Mouse (Mus musculus) c-Kit-positive CD71-negative TER-119-negative erythroid progenitor cells, embryonic 14.5 days (primary cell): Measurements from ENCODE around the gene Smyd3.

Source experiments
- DNase-seq: peaks from one replicate; pipeline ENCODE4 v3.0.0-alpha.2; 2013; ENCODE audit warnings: low read depth

Smyd3 gene

DNA sequence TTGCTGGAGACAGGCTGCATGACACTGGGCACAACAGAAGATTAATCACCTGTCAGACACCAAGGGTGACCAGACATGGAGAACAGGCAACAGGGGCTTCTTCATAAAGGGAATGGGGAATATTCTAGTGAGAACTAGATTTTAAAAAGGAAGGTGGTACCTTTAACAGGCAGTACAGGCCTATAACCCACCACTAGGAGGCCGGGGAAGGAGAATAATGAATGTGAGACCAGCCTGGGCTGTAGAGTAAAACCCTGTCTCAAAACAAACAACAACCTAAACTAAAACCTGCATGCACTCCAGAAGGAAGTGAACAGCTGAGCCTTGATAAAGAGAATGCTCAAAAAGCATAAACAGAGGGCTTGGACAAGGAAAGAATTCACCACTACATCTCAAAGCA is 297.6 kb downstream of the Smyd3 start:
- no peak for DNase-seq

- no peak for DNase-seq
These were observed 299.8 kb downstream of the Smyd3 start for GRCm38 (mm10) chr1:179218061-179218460.

- no peak for DNase-seq
These were observed 300.8 kb downstream of the Smyd3 start for GRCm38 (mm10) chr1:179217036-179217435.

DNA sequence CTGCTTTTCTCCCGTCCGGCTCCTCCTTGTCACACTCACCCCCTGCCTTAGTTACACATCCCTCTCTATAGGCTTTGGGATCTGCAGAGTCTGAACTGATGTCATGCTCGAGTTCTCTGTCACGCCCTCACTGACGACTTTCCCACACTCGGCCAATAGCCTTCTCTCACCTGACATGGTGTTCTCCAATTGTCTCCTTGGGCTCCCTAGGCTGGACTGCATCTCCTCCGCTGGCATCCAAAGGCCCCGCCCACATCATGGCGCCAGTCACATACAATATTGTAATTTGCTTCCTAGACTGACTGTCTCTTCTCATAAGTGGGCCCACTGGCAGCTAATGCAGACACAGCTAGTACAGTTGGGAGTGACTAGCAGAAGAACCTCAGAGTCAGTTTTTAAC is 304.5 kb downstream of the Smyd3 start:
- no peak for DNase-seq

- no peak for DNase-seq
These were observed 305.5 kb downstream of the Smyd3 start for GRCm38 (mm10) chr1:179212295-179212694.

GRCm38 (mm10) chr1:179211313-179211712 is 306.5 kb downstream of the Smyd3 start:
- no peak for DNase-seq

DNA sequence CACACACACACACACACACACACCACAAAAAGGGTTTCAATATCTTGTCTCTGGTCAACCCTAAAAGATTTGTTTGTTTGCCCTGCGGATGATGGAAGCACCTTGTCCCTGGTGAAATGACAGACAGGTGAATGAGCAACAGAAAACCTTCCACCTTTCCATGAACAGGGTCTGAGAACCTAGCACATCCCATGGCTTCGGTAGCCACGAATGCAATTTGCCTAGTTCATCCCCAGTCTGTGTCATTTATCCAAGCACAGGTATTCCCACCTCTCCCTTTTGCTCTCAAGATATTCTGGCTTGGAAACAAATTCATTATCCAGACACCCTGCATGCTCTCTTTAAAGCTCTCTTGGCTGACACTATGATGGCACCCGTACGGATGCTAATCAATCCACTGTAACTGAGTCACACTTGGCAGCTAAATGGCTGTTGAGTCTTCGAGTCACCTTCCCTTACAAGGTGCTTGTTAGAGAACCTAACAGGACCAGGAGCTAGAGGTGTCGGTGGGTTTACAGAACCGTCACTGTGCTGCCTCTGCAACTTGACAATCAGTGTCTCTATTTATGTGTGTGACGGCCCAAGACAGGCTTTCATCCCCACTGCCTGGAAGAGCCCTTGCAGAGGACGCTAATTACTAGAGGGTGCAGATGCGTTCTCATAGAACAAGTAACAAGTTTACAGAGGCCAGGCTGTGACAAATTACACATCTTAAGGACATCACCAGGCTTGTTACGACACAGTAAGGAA is 309.8 kb downstream of the Smyd3 start:
- no peak for DNase-seq

- no peak for DNase-seq
These were observed 310.6 kb downstream of the Smyd3 start for GRCm38 (mm10) chr1:179207180-179207741.

- no peak for DNase-seq
These were observed 319.2 kb downstream of the Smyd3 start for GRCm38 (mm10) chr1:179198517-179199200.

- no peak for DNase-seq
These were observed 319.9 kb downstream of the Smyd3 start for GRCm38 (mm10) chr1:179197821-179198516.

- DNase-seq: no peak
These were observed 320.7 kb downstream of the Smyd3 start for GRCm38 (mm10) chr1:179197156-179197555.

DNA sequence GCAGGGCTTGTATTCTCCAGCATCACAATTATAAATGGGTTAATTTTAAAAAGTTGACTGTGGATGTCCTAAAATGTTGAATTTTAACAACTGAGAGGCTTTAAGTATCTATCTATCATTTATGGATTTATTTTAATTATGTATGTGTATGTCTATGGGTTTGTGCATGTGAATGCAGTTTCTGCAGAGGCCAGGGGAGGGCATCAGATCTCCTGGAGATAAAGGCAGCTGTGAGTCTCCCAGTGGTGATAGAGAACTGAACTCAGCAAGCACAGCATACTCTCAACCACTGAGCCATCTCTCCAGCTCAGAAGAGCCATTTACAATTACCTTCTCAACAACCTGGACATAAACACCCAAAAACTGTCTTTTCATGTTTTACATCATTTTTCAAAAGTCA is 321.4 kb downstream of the Smyd3 start:
- no peak for DNase-seq

DNA sequence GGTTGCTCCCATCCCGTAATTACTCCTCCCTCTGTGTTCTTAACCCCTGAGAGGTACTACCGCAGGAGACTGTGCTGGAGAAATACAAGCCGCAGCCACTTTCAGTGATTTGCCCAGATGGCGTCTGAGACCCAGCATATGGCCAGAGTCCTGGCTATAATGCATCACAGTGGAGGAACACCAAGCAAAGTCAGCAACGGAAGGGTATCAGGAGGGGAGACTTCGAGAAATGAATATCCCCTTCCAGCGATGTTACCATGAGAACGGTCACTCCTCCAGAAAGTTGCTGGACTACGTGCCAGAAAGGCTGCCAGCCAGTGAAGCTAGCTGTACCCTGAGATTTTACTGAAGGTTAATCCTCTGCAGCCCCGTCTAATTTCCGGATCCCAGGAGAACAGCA is 325.1 kb downstream of the Smyd3 start:
- no peak for DNase-seq

GRCm38 (mm10) chr1:179190837-179191236 is 327.0 kb downstream of the Smyd3 start:
- DNase-seq: no peak

- DNase-seq: no peak
These were observed 330.7 kb downstream of the Smyd3 start for GRCm38 (mm10) chr1:179187171-179187570.

DNA sequence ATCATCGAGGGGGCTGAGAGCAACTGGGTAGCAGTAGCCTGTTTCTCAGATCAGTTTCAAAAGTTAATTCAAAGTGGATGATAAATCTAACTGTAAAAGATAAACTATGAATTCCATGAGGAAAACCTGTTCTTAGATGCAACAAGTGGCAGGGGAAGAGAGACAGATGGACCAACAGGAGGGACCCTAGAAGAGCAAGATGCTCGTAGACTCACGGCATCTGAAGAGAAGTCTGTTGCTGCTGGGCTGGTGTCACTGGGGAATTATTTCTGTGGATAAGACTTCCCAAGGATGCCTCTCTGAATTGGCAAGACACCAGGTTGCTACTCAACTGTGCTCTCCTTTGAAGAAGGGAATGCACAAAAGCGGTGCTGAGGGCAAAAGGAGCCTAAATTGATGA is 333.2 kb downstream of the Smyd3 start:
- DNase-seq: no peak

GRCm38 (mm10) chr1:179183499-179183898 is 334.3 kb downstream of the Smyd3 start:
- no peak for DNase-seq

DNA sequence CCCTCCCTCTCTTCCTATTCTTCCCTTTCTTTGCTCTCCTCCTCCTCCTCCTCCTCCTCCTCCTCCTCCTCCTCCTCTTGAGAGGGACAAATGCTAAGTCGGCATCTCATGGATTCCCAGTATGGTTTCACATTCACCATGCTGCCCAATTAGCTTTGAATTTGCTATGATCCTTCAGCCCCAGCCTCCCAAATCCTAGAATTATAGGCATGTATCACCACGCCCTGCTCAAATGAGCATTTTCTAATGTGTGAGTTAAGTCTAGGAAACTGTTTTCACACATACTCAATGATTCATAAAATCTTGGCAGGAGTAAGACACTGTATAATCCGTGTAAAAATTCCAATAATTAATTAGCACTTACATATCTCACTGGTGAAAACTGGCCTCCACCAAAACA is 337.3 kb downstream of the Smyd3 start:
- no peak for DNase-seq

DNA sequence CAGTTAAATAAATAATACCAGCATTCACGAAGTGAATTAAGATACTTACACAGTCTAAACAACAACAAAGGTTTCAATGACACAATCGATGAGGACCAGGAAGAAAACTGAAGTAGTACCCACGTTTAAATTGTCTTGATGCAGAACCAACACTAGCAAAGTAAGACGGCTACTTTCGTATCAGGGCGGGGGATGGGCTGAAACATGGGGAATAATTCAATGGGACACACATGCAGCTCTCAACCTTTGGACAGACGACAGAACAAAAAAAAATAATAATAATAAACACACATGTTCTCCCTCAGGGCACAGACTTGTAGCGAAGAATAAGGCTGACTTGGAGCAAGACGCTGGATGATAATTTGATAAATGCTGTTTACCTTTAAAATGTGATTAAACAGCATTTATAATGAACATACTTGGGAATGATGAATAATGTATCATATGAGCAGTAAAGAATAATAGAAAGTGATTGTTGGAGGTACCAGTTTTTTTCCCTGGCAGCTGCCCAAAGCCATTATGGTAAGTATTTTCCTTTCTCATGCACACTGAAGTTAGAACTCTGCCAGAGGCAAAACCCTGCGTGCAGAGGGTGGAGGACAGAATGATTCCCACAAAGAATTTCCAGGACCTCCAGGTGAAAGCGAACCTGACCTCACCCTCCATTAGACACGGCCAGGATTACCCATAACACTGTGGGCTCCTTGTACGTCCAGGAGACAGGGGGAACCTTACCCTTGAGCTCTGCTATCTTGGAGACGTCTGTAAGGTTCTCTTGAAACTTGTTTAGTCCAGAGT is 340.8 kb downstream of the Smyd3 start:
- DNase-seq: no peak

DNA sequence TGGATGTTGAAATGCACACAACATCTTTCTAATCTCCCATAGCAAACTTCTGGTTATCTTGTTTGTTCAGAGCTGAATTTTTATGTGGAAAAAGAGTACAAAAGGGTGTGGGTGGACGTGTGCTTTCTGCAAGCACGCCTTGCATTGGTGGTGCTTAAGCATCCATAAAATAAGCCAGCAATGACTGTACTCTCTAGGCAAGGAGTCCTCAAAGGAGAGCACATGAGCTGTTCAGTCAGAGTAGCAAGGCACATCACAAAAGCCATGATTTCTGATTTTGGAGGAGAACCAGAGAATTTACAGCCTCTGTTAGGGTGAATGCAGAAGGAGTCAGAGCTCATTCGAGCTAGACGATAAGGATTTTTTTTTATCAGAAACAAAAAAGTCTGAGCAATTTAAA is 343.6 kb downstream of the Smyd3 start:
- DNase-seq: no peak

DNA sequence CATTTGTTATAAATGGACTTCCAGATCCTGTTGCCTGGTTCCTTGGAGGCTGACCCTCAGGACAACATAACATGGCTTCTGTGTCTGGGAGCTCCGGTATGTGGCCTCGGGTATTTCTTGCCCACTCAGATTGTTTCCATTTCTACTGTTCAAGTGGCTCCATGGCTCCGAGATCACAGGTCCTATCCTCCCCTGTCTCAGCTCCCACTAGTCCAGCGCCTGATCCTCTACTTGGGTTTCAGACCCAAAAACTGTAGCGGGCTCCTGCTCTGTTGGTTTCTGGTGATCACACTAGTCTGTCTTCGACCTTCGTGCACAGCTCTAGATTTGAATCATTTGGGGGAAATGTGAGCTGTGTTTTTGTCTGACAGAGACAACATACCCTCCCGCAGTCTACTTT is 347.3 kb downstream of the Smyd3 start:
- DNase-seq: no peak

DNA sequence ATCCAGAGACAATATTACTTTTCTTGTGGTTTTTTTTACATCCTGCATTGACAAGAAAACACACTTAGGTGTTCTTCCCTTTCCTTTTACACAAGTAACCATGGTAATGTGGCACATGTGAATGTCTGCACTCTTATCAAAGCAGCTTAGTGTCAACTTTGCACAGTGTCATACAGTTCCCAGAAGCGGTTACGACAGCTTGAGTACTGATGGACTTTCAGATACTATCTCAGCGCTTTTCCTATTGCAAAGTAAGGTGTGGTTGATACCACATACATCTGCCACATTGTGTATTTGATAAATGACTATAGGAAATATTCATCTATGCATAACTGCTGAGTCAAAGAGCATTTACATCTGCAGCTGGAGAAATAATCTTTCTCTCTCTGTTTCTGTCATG is 348.1 kb downstream of the Smyd3 start:
- DNase-seq: peak; percentile 22
